Mouse (Mus musculus) liver, embryonic 16.5 days (tissue): ENCODE measurements around the gene Plekhm1. TPM values are rescaled to one million over a fixed set of nuclear protein-coding genes. Genes with fewer than 3 reads are reported as not detected.
"Not testable (repeated sequence)": the region's sequence is repeated elsewhere in the genome, so short reads cannot be mapped to it uniquely, and the experiment has no call there.

Experiments
- ATAC-seq: fragments of 200-750 bp; cut with Nextera tagmentation; 2 replicates; pipeline ENCODE4 v1.8.0; 2017; ENCODE audit warnings: low read depth, mild to moderate bottlenecking, moderate number of reproducible peaks, moderate library complexity
- H3K27ac ChIP-seq: fragments of 300-500 bp; sonication (generic); 2 replicates; pipeline ENCODE4 v1.5.1; 2014; ENCODE audit warnings: mild to moderate bottlenecking, low read length
- H3K27me3 ChIP-seq: fragments of 300-500 bp; sonication (generic); 2 replicates; pipeline ENCODE4 v1.6.1; 2014; ENCODE audit warnings: low read depth, low read length, mixed read lengths; ENCODE audit not compliant: control insufficient read depth, insufficient read depth
- H3K36me3 ChIP-seq: fragments of 300-500 bp; sonication (generic); 2 replicates; pipeline ENCODE4 v1.6.1; 2014; ENCODE audit warnings: mild to moderate bottlenecking; ENCODE audit not compliant: control insufficient read depth, insufficient read depth
- H3K4me1 ChIP-seq: fragments of 300-500 bp; sonication (generic); 2 replicates; pipeline ENCODE4 v1.6.1; 2014; ENCODE audit warnings: low read depth, low read length, mixed read lengths; ENCODE audit not compliant: control insufficient read depth
- H3K4me2 ChIP-seq: fragments of 300-500 bp; sonication (generic); 2 replicates; pipeline ENCODE4 v1.6.1; 2014; ENCODE audit warnings: low read depth, low read length, mixed read lengths
- H3K4me3 ChIP-seq: fragments of 300-500 bp; sonication (generic); 2 replicates; pipeline ENCODE4 v1.5.1; 2014; ENCODE audit warnings: low read depth, mild to moderate bottlenecking, low read length
- H3K9ac ChIP-seq: fragments of 300-500 bp; sonication (generic); 2 replicates; pipeline ENCODE4 v1.6.1; 2014; ENCODE audit warnings: low read depth, low read length
- H3K9me3 ChIP-seq: fragments of 300-500 bp; sonication (generic); replicated peaks from 2 replicates; pipeline ENCODE4 v1.6.1; 2016; ENCODE audit warnings: low read length; ENCODE audit not compliant: control insufficient read depth
- WGBS: fragments of 180-500 bp; shearing (Covaris S2); extraction: QIAGEN DNeasy Blood & Tissue Kit; methylation state at CpG from one replicate; pipeline ENCODE4 v1.1.7; 2014; ENCODE audit not compliant: insufficient replicate concordance; 5-methylcytosine and 5-hydroxymethylcytosine counted together
- polyA plus RNA-seq: library from polyadenylated mRNA; unstranded; fragments of >200 nt; fragmentation: Nextera tagmentation; extraction: Ambion mirVana; gene quantifications from 2 replicates; pipeline ENCODE4 v1.2.1, GENCODE M21; 2015

Plekhm1 gene
- polyA plus RNA-seq, 1 experiment from 2014 or later = 4.1 TPM

- Histone ChIP-seq H3K27me3 (no peaks in the 10 kb centered on the region), H3K9me3 (no peaks in the 10 kb centered on the region), H3K36me3 (no peaks in the 10 kb centered on the region), H3K4me1 (no peaks in the 10 kb centered on the region), H3K4me2 (no peak overlapping the region), H3K4me3 (no peak overlapping the region), H3K27ac (no peak overlapping the region), H3K9ac (no peak overlapping the region)
- ATAC-seq = no peak
- WGBS = 13% methylated on average over 5 of the region's 5 CpGs
Observed at GRCm38 (mm10) chr11:103326950-103327349, 85.5 kb downstream of the Plekhm1 start.

GRCm38 (mm10) chr11:103325172-103325571, 87.3 kb downstream of the Plekhm1 start:
- no peak for ATAC-seq
- Histone ChIP-seq H3K4me2 (no peak overlapping the region), H3K9ac (no peak overlapping the region), H3K36me3 (no peaks in the 10 kb centered on the region), H3K9me3 (no peaks in the 10 kb centered on the region), H3K4me3 (no peak overlapping the region), H3K27ac (no peak overlapping the region), H3K27me3 (no peaks in the 10 kb centered on the region), H3K4me1 (no peaks in the 10 kb centered on the region)
- 11% methylated on average over 8 of the region's 8 CpGs for WGBS

GRCm38 (mm10) chr11:103324723-103325122, 87.8 kb downstream of the Plekhm1 start:
- Histone ChIP-seq H3K9me3 (no peaks in the 10 kb centered on the region), H3K27ac (no peak overlapping the region), H3K4me3 (no peak overlapping the region), H3K27me3 (no peaks in the 10 kb centered on the region), H3K36me3 (no peaks in the 10 kb centered on the region), H3K4me2 (no peak overlapping the region), H3K9ac (no peak overlapping the region), H3K4me1 (no peaks in the 10 kb centered on the region)
- no peak for ATAC-seq
- WGBS = 52% methylated on average over 13 of the region's 13 CpGs

GRCm38 (mm10) chr11:103322832-103323231, 89.7 kb downstream of the Plekhm1 start:
- H3K9ac ChIP-seq, H3K4me1 ChIP-seq, H3K27ac ChIP-seq, H3K9me3 ChIP-seq, ATAC-seq, H3K27me3 ChIP-seq, H3K4me2 ChIP-seq, H3K36me3 ChIP-seq, H3K4me3 ChIP-seq: not testable (repeated sequence)
- 25% methylated on average over 4 of the region's 4 CpGs for WGBS

- Histone ChIP-seq H3K9ac (no peak overlapping the region), H3K4me3 (no peak overlapping the region), H3K4me1 (no peaks in the 10 kb centered on the region), H3K9me3 (no peaks in the 10 kb centered on the region), H3K27ac (no peak overlapping the region), H3K36me3 (no peaks in the 10 kb centered on the region), H3K27me3 (no peaks in the 10 kb centered on the region), H3K4me2 (no peak overlapping the region)
- 51% methylated on average over 4 of the region's 4 CpGs for WGBS
- ATAC-seq = no peak
Observed at GRCm38 (mm10) chr11:103320646-103321045, 91.8 kb downstream of the Plekhm1 start.

GRCm38 (mm10) chr11:103320196-103320595, 92.3 kb downstream of the Plekhm1 start:
- Histone ChIP-seq H3K4me1 (no peaks in the 10 kb centered on the region), H3K27me3 (no peaks in the 10 kb centered on the region), H3K36me3 (no peaks in the 10 kb centered on the region), H3K9me3 (no peaks in the 10 kb centered on the region), H3K4me3 (no peak overlapping the region), H3K27ac (no peak overlapping the region), H3K4me2 (no peak overlapping the region), H3K9ac (no peak overlapping the region)
- no peak for ATAC-seq
- WGBS = 32% methylated on average over 8 of the region's 8 CpGs

GRCm38 (mm10) chr11:103318042-103318441, 94.4 kb downstream of the Plekhm1 start:
- no peak overlapping the region for H3K9ac ChIP-seq
- no peaks in the 10 kb centered on the region for H3K27me3 ChIP-seq
- 52% methylated on average over 1 of the region's 1 CpGs for WGBS
- H3K36me3 ChIP-seq = no peaks in the 10 kb centered on the region
- no peaks in the 10 kb centered on the region; the same call in 1 of the 2 replicates for H3K4me1 ChIP-seq
- H3K9me3 ChIP-seq = no peaks in the 10 kb centered on the region
- H3K4me3 ChIP-seq = no peak overlapping the region
- no peak overlapping the region for H3K27ac ChIP-seq
- ATAC-seq = no peak
- no peak overlapping the region for H3K4me2 ChIP-seq

GRCm38 (mm10) chr11:103315379-103315778, 97.1 kb downstream of the Plekhm1 start:
- Histone ChIP-seq H3K9me3 (no peaks in the 10 kb centered on the region), H3K4me2 (no peak overlapping the region), H3K4me1 (no peaks in the 10 kb centered on the region; the same call in 1 of the 2 replicates), H3K9ac (no peak overlapping the region), H3K36me3 (no peaks in the 10 kb centered on the region), H3K4me3 (no peak overlapping the region), H3K27me3 (peaks cover 12% of the 10 kb centered on the region), H3K27ac (no peak overlapping the region)
- WGBS = 31% methylated on average over 5 of the region's 5 CpGs
- ATAC-seq = no peak

- H3K4me1 ChIP-seq = no peaks in the 10 kb centered on the region; the same call in 1 of the 2 replicates
- H3K27me3 ChIP-seq = peaks cover 12% of the 10 kb centered on the region
- H3K36me3 ChIP-seq = no peaks in the 10 kb centered on the region
- no peaks in the 10 kb centered on the region for H3K9me3 ChIP-seq
- H3K4me3 ChIP-seq = no peak overlapping the region
- H3K9ac ChIP-seq = no peak overlapping the region
- no peak overlapping the region for H3K4me2 ChIP-seq
- WGBS = 52% methylated on average over 10 of the region's 10 CpGs
- no peak for ATAC-seq
- H3K27ac ChIP-seq = no peak overlapping the region
Observed at GRCm38 (mm10) chr11:103314736-103315374, 97.6 kb downstream of the Plekhm1 start.
